Mouse (Mus musculus): ENCODE measurements at regions not wholly inside any gene's neighbourhood (a gene's known extent, or its start where the extent isn't known, plus 50 kb on each side); places are given as distances from the start of the nearest gene placed in this dataset.

- DNase-seq, result peak; percentile 72
Measured at GRCm38 (mm10) chr3:101161941-101162531, 52.0 kb upstream of the Ptgfrn start.

GRCm38 (mm10) chr3:101161421-101161940 is 51.4 kb upstream of the Ptgfrn start:
- DNase-seq, result no peak
